Mouse (Mus musculus): Measurements from ENCODE around the gene Tfip11.

- TF ChIP-seq CTCF (IDR thresholded peaks at IDR 0.05; ENCODE audit: low read depth, low read length) (no peak), POLR2A (IDR thresholded peaks at IDR 0.05; ENCODE audit: extremely low read depth, insufficient read depth, low read length) (no peak)
These were observed 42.5 kb upstream of the Tfip11 start for GRCm38 (mm10) chr5:112283543-112284202.
